Mouse (Mus musculus): Measurements from ENCODE around the gene Cnot9.
"Not testable (repeated sequence)": the region's sequence is repeated elsewhere in the genome, so short reads cannot be mapped to it uniquely, and the experiment has no call there.

The Cnot9 gene

GRCm38 (mm10) chr1:74505721-74506464 lies at the start of gene Cnot9:
Cnot9 (plus strand) TSS chr1:74506058.
- DNase-seq (ENCODE audit: low spot score in 2 of 2) = peak; percentile 99 to 100

DNA sequence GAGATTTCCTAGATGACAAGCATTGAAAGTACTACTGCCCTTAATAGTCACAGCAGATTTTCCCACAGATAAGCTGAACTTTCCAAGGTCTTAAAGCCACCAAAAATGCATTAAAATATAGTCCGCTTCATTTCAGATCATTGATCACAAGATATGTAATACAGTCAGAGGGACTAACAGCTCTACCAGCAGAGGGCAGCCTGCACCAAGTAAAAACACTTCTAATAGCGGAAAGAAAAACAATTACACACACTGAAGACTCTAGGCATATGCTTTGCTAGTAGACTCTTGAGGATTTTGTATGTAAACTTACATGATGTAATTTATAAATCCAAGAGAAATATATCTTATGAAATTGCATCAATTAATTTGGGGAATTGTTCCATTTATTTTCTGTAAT lies 45.6 kb upstream of the Cnot9 start:
- peak; percentile 19 to 34 for DNase-seq (ENCODE audit: low spot score in 2 of 2)

DNA sequence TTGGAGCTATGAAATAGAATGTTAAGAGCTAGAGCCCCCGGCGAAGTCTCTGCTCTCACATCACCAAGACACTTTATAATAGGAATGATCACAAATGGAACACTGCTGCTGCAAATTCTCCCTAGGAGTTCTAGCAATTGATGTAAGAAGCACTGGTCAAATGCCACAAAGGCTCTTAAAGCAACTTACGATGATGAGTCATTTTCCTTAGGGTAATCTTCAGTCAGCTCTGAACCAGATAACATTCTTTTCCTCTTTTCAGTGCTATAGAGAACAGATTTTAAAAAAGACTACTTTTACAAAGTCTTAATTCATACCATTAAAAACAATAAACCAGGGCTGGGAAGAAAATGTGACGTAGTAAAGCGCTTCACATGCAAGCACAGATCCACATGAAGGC lies 20.1 kb upstream of the Cnot9 start:
- no peak for DNase-seq (ENCODE audit: low spot score in 2 of 2)

DNA sequence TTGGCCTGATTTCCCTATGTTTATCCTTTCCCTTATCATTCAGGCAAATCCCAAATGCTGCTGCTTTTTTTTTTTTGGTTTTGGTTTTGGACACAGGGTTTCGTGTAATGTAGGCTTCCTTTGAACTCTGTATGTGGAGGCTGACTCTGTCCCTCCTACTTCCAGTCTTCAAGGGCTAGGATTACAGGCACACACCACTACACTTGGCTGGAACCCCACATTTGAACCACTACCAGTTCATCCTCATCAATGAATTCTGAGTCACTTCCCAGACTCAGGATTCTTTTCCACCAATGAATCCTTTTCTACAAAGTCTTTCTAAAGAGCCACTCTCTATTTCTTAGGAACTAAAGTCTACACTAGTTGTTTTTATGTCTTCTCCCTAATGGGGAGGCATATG lies 4.8 kb upstream of the Cnot9 start:
- no peak for DNase-seq (ENCODE audit: low spot score in 2 of 2)

DNA sequence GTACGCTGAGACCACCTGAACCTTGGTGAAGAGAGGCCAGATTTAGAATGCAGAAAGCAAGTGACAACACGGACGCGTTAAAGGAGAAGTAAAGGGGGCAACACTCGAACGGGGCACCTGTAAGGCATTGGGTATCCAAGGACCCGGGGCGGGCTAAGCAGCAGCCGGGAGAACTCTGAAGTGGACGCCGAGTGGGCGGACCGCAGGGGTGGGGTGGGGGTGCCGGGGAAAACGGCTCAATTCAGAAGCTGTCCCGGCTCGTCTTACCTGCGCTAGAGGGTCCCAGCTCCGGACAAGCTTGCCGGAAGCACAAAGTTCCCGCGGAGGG lies 501 bp upstream of the Cnot9 start:
- no peak for DNase-seq (ENCODE audit: low spot score in 2 of 2)

DNA sequence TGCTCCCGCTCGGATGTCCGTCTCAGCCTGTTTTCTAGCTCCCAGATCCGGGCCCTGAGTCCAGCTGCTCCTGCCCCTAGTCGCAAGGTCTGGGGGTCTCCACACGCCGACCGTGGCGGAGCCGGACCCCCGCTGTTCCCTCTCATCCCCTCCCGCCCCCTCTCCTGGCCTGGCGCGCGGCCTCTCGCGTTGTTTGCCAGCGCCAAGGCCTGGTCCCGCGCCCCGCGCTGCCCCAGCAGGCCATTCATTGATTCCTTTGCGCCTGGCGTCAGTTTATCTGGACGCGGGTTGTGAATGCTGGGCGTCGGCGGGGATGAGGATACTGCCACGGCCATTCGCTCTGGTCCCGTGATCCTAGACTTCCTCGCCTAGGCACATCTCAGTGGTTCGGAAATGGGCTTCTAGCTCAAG lies 618 bp downstream of the Cnot9 start:
- peak in 1 of 2 experiments; percentile 27 for DNase-seq (ENCODE audit: low spot score in 2 of 2)

DNA sequence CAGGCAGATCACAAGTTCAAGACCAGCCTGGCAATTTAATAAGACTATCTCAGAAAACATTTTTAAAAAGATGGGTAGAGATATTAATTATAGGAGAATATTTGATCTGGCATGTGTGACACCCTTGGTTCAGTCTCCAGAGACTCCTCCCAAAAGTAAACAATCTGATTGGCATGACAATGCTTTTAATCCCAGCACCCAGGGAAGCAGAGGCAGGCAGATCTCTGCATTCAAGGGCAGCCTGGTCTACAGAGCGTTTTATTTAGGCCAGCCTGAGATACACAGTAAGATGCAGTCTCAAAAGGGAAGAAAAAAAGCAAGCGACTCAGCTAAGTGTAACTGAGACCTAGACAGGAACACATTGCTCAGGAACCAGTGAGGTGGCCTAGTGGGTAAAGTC lies 1.9 kb downstream of the Cnot9 start:
- no peak for DNase-seq (ENCODE audit: low spot score in 2 of 2)

DNA sequence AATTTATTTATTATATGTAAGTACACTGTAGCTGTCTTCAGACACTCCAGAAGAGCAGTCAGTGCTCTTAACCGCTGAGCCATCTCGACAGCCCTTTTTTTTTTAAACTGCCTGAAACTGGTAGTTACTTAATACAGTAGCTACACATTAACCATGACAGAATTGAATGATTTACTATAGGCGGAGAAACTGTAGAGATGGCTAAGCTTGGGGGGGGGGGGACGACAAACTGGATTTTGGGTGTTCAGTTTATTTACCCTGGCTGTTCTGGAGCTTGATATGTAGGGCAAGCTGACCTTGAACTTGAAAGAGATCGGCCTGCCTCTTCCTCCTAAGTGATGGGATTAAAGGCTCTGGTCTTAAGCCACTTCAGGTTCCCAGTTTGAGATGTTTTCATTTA lies 5.4 kb downstream of the Cnot9 start:
- no peak for DNase-seq (ENCODE audit: low spot score in 2 of 2)

GRCm38 (mm10) chr1:74512999-74513398 lies 7.1 kb downstream of the Cnot9 start:
- DNase-seq (ENCODE audit: low spot score in 2 of 2) = not testable (repeated sequence)

GRCm38 (mm10) chr1:74519875-74520274 lies 14.0 kb downstream of the Cnot9 start:
- DNase-seq (ENCODE audit: low spot score in 2 of 2) = no peak

DNA sequence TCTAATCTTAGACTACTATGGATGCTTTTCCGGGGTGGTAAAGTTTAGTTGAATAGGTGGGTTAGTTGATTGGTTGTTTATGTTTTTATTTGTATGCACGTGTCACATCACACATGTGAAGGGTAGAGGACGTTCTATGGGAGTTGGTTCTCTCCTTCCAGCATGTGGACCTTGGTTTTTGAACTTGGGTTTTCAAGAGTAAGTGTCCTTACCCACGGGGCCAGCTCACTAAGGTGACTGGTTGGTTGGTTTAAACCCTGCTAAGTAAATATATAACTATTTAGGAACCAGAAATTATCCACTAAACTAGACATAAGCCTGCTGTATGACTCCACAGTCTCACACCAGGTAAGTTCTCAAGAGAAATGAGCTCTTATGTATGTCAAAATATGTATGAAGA lies 18.9 kb downstream of the Cnot9 start:
- DNase-seq (ENCODE audit: low spot score in 2 of 2) = no peak

GRCm38 (mm10) chr1:74528589-74528988 lies 22.7 kb downstream of the Cnot9 start:
- DNase-seq (ENCODE audit: low spot score in 2 of 2) = no peak

GRCm38 (mm10) chr1:74538650-74539049 lies 32.8 kb downstream of the Cnot9 start:
- no peak for DNase-seq (ENCODE audit: low spot score in 2 of 2)

- DNase-seq (ENCODE audit: low spot score in 2 of 2) = no peak
These were observed 36.6 kb downstream of the Cnot9 start, which contains the start of gene Plcd4 for GRCm38 (mm10) chr1:74542451-74542961. Plcd4 (plus strand) TSS chr1:74542888.

GRCm38 (mm10) chr1:74544184-74544583 lies 38.3 kb downstream of the Cnot9 start, which contains the start of gene Usp37:
Usp37 (minus strand) TSS chr1:74544284.
- DNase-seq (ENCODE audit: low spot score in 2 of 2) = no peak

- DNase-seq (ENCODE audit: low spot score in 2 of 2) = no peak
These were observed 53.2 kb downstream of the Cnot9 start for GRCm38 (mm10) chr1:74559061-74559460.

DNA sequence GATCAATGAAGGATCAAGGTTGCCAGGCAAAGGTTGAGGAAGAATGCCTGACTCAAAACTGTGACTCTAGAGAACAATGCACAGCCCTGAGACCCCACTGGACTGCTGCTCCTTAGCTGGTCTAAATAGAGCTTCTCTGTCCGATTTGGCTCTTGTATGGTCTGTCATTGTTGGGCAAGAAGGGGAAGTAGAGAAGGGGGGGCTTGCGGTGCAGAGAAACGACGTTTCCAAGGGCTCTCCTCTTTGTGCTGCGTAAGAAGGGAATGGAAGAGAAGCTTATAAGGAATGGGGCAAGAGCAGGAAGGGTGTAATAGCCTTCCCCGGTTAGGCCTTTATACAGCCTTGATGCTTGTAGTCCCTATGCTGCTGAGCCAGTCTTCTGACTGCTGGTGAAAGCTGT lies 60.0 kb downstream of the Cnot9 start:
- no peak for DNase-seq (ENCODE audit: low spot score in 2 of 2)

GRCm38 (mm10) chr1:74569739-74570719 lies 64.2 kb downstream of the Cnot9 start:
- DNase-seq (ENCODE audit: low spot score in 2 of 2) = no peak

Measured in frontal cortex, postnatal 25 days (tissue).